Mouse (Mus musculus) neural tube, embryonic 12.5 days (tissue): ENCODE data around the gene Chpf2. TPM values are rescaled to one million over a fixed set of nuclear protein-coding genes. Genes with fewer than 3 reads are reported as not detected.
"Not testable (repeated sequence)": the region's sequence is repeated elsewhere in the genome, so short reads cannot be mapped to it uniquely, and the experiment has no call there.

Source experiments
- ATAC-seq: fragments of 200-750 bp; cut with Nextera tagmentation; 2 replicates; pipeline ENCODE4 v1.8.0; 2017; ENCODE audit warnings: low read depth, mild to moderate bottlenecking, moderate TSS enrichment, moderate library complexity; ENCODE audit not compliant: low FRiP score
- H3K27ac ChIP-seq: fragments of 300-500 bp; sonication (generic); 2 replicates; pipeline ENCODE4 v1.5.1; 2016
- H3K27me3 ChIP-seq: fragments of 300-500 bp; sonication (generic); replicated peaks from 2 replicates; pipeline ENCODE4 v1.6.1; 2016; ENCODE audit warnings: mild to moderate bottlenecking
- H3K36me3 ChIP-seq: fragments of 300-500 bp; sonication (generic); 2 replicates; pipeline ENCODE4 v1.6.1; 2016; ENCODE audit warnings: mild to moderate bottlenecking
- H3K4me1 ChIP-seq: fragments of 300-500 bp; sonication (generic); 2 replicates; pipeline ENCODE4 v1.6.1; 2016
- H3K4me2 ChIP-seq: fragments of 300-500 bp; sonication (generic); replicated peaks from 2 replicates; pipeline ENCODE4 v1.6.1; 2016; ENCODE audit warnings: mild to moderate bottlenecking
- H3K4me3 ChIP-seq: fragments of 300-500 bp; sonication (generic); 2 replicates; pipeline ENCODE4 v1.5.1; 2016
- H3K9ac ChIP-seq: fragments of 300-500 bp; sonication (generic); 2 replicates; pipeline ENCODE4 v1.6.1; 2016; ENCODE audit warnings: mild to moderate bottlenecking
- H3K9me3 ChIP-seq: fragments of 300-500 bp; sonication (generic); 2 replicates; pipeline ENCODE4 v1.6.1; 2016; ENCODE audit warnings: mild to moderate bottlenecking
- WGBS: fragments of 180-500 bp; shearing (Covaris S2); methylation state at CpG from one replicate; pipeline ENCODE4 v1.1.7; 2016; 5-methylcytosine and 5-hydroxymethylcytosine counted together
- polyA plus RNA-seq: library from polyadenylated mRNA; unstranded; fragments of >200 nt; fragmentation: Nextera tagmentation; extraction: Ambion mirVana; gene quantifications from 2 replicates; pipeline ENCODE4 v1.2.1, GENCODE M21; 2016

Gene Chpf2
- 19.8 and 21.6 TPM in 2 replicates for polyA plus RNA-seq

GRCm38 (mm10) chr5:24586547-24587199 lies at the start of gene Chpf2:
Chpf2 (plus strand) TSS chr5:24586741.
- H3K27me3 ChIP-seq, result no peaks in the 10 kb centered on the region
- peaks cover 29% of the 10 kb centered on the region for H3K4me1 ChIP-seq
- peak; percentile 90 for ATAC-seq
- no peaks in the 10 kb centered on the region for H3K9me3 ChIP-seq
- H3K27ac ChIP-seq, result peak within 1 kb of the TSS; percentile 47; the same call in 1 of the 2 replicates
- under 1% methylated on average over 43 of the region's 43 CpGs for WGBS
- peak within 1 kb of the TSS; percentile 83 for H3K4me3 ChIP-seq
- H3K4me2 ChIP-seq, result peak within 1 kb of the TSS; percentile 89
- peak within 1 kb of the TSS; percentile 87 for H3K9ac ChIP-seq
- peaks cover 24% of the 10 kb centered on the region for H3K36me3 ChIP-seq

DNA sequence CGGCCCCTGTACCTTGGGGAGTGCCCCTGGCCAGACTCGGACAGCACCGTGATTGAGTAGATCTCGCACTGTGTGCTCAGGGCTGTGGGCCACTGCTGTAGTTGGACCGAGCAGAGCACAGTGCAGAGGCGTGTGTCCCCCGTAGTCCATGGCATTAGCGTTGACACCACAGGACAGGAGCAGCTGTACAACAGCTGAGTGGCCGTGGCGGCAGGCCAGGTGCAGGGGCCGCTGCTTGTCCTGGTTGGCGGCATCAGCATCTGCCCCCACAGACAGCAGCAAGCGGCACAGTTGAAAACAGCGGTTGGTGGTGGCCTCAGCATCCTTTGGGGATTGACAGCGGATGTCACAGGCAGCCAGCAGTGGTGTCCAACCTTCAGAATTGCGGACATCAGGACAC lies 48.9 kb upstream of the Chpf2 start:
- WGBS, result 71% methylated on average over 16 of the region's 16 CpGs

GRCm38 (mm10) chr5:24539571-24540296 lies 46.8 kb upstream of the Chpf2 start:
- H3K4me3 ChIP-seq, result no peak overlapping the region
- peaks cover 10% of the 10 kb centered on the region for H3K4me1 ChIP-seq
- H3K9me3 ChIP-seq, result no peaks in the 10 kb centered on the region
- 79% methylated on average over 22 of the region's 22 CpGs for WGBS
- H3K9ac ChIP-seq, result no peak overlapping the region
- H3K27ac ChIP-seq, result no peak overlapping the region
- no peak overlapping the region for H3K4me2 ChIP-seq
- ATAC-seq, result no peak
- peaks cover 6% of the 10 kb centered on the region for H3K27me3 ChIP-seq
- H3K36me3 ChIP-seq, result no peaks in the 10 kb centered on the region

More for the DNA sequence above, 48.9 kb upstream of the Chpf2 start:
- no peak overlapping the region for H3K4me3 ChIP-seq
- H3K27ac ChIP-seq, result no peak overlapping the region
- H3K9me3 ChIP-seq, result no peaks in the 10 kb centered on the region
- H3K36me3 ChIP-seq, result no peaks in the 10 kb centered on the region
- peaks cover 18% of the 10 kb centered on the region for H3K27me3 ChIP-seq
- peaks cover 10% of the 10 kb centered on the region for H3K4me1 ChIP-seq
- no peak overlapping the region for H3K4me2 ChIP-seq
- peak overlapping the region; percentile 38; the same call in 1 of the 2 replicates for H3K9ac ChIP-seq
- no peak for ATAC-seq

DNA sequence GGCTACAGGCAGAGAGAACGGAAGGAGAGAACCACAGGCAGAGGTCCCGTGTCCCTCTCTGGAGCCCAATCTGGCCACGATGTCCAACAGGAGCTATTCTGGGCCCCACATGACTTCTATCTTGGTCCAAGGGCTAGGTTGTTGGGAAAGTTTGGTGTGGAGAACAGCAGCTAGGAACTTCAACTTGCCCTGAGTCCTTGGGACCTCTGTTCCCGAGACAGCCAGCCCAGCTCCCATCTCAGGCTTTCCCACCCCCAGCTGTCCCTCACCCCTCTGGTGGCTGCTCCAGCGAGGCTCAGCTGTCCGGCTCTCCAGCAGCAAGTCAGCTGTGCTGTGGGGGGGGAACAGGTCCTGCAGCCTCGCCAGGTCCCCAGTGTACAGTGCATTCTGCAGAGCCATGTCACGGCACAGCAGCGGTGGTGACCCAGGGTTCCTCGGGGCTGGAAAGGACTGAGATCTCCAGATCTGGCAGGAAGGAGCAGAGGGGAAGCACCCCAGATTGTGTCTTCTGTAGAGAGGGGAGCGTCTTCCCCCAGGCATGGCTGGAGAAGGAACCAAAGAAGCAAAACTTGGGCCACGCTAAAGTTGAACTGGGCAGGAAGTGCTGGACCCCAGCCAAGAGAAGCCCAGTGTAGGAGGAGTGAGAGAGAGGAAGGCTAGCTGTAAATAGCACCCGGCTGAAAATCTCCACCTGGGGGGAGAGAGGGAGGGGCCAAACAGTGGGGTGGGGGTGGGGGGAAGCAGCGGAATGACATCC lies 46.0 kb upstream of the Chpf2 start, which contains the start of gene Asb10:
Asb10 (minus strand) TSS at position 592 of the 757 bp plus-strand sequence.
- no peak within 1 kb of the TSS for H3K27ac ChIP-seq
- H3K36me3 ChIP-seq, result no peaks in the 10 kb centered on the region
- 53% methylated on average over 14 of the region's 14 CpGs for WGBS
- H3K4me2 ChIP-seq, result peak within 1 kb of the TSS; percentile 22
- ATAC-seq, result no peak
- H3K9me3 ChIP-seq, result no peaks in the 10 kb centered on the region
- no peak within 1 kb of the TSS for H3K4me3 ChIP-seq
- peaks cover 10% of the 10 kb centered on the region for H3K4me1 ChIP-seq
- peaks cover 6% of the 10 kb centered on the region for H3K27me3 ChIP-seq
- H3K9ac ChIP-seq, result 0 out of 2 replicates have a peak within 1 kb of the TSS, but pooled peaks have one; percentile 29

- H3K36me3 ChIP-seq, result no peaks in the 10 kb centered on the region
- 56% methylated on average over 6 of the region's 6 CpGs for WGBS
- H3K27ac ChIP-seq, result no peak overlapping the region
- H3K9ac ChIP-seq, result no peak overlapping the region
- no peaks in the 10 kb centered on the region for H3K9me3 ChIP-seq
- H3K4me3 ChIP-seq, result no peak overlapping the region
- H3K27me3 ChIP-seq, result peaks cover 6% of the 10 kb centered on the region
- peak overlapping the region; percentile 22 for H3K4me2 ChIP-seq
- peaks cover 10% of the 10 kb centered on the region for H3K4me1 ChIP-seq
- no peak for ATAC-seq
Observed at GRCm38 (mm10) chr5:24541144-24541569, 45.4 kb upstream of the Chpf2 start.

DNA sequence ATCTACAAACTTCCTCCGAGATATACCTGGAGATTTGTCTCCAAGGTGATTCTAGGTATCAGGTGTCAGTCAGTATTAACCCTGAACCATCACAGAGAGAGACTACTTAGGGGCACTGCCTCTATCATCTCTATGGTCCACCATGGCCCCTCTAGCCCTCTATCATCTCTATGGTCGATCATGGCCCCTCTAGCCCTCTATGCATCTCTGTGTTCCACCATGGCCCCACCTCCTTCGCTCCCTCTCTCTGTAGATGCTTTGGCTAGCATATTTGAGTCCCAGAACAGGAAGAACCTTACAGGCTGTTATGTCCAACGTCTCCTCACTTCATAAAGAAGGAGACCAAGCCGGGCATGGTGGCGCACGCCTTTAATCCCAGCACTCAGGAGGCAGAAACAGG lies 43.9 kb upstream of the Chpf2 start:
- 83% methylated on average over 7 of the region's 7 CpGs for WGBS
- Histone ChIP-seq H3K36me3 (no peaks in the 10 kb centered on the region), H3K9me3 (no peaks in the 10 kb centered on the region)

DNA sequence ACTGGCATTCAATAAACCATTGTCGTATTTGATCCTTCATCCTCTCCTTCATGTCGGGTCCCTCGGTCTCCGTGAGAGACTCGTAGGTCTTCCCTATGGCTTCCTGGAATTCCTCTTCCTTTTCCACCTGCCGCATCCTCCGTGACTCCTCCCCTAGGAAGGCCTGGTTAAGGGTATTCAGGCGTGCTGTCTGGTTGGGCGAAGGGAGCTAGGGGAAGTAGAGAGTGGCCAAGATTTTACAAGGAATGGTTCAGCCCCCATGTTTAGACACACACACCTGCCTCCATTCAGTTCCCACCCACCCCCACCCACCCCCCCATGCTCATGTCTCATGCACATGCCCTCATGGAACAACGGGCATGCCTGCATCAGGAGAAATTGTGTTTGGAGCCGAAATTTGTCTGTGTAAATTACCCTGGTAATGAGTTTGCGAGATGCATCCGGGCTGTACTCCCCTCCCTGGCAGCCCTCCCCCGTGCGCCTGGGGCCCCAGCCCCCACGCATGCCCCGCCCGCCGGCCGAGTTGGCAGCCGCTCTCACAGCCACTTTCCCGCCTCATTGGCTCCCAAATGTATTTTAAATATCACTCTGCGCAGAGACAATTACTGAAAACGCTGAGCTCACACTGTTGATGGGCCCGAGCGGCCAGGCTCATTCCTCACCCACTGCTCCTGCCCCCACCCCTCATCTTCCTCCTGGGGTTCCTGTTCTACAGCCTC lies 35.8 kb upstream of the Chpf2 start:
- peak; percentile 82 for ATAC-seq

More for the DNA sequence above, 43.9 kb upstream of the Chpf2 start:
- no peak overlapping the region for H3K27ac ChIP-seq
- H3K9ac ChIP-seq, result no peak overlapping the region
- no peak overlapping the region for H3K4me3 ChIP-seq
- no peak for ATAC-seq
- peaks cover 7% of the 10 kb centered on the region for H3K27me3 ChIP-seq
- H3K4me2 ChIP-seq, result no peak overlapping the region
- peaks cover 10% of the 10 kb centered on the region for H3K4me1 ChIP-seq

DNA sequence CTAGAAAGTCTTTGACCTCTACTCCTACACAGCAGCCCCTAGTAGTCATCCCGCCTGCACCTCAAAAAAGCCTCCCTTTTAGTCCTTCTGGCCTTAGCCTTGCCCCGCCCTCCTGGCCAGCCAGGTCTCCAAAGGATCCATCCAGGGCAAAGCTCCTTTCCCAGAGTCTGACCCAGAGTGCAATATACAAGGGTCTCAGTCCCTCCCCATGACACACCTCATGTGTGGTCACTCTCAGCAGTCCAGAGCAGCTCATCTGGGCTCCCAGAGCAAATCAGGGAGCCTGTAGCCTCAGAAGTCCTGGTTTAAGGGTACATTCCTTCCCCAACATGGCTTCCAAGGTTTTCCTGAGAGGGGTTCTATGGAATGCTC lies 35.2 kb upstream of the Chpf2 start:
- Histone ChIP-seq H3K27me3 (peaks cover 11% of the 10 kb centered on the region; the same call in 1 of the 2 replicates), H3K4me2 (peak overlapping the region; percentile 46), H3K9ac (0 out of 2 replicates have a peak overlapping the region, but pooled peaks have one; percentile 1), H3K27ac (0 out of 2 replicates have a peak overlapping the region, but pooled peaks have one; percentile 46), H3K4me1 (peaks cover 14% of the 10 kb centered on the region), H3K9me3 (peaks cover 4% of the 10 kb centered on the region; the same call in 1 of the 2 replicates), H3K4me3 (no peak overlapping the region), H3K36me3 (no peaks in the 10 kb centered on the region)
- no peak for ATAC-seq
- WGBS, result 34% methylated on average over 2 of the region's 2 CpGs

More for the DNA sequence above, 35.8 kb upstream of the Chpf2 start:
- Histone ChIP-seq H3K4me3 (no peak overlapping the region), H3K4me2 (peak overlapping the region; percentile 46), H3K27me3 (peaks cover 11% of the 10 kb centered on the region; the same call in 1 of the 2 replicates), H3K9ac (0 out of 2 replicates have a peak overlapping the region, but pooled peaks have one; percentile 1), H3K27ac (no peak overlapping the region), H3K4me1 (peaks cover 14% of the 10 kb centered on the region), H3K9me3 (0 out of 2 replicates have a peak, but pooled peaks cover under 1% of the 10 kb centered on the region), H3K36me3 (no peaks in the 10 kb centered on the region)
- 22% methylated on average over 26 of the region's 26 CpGs for WGBS

GRCm38 (mm10) chr5:24553621-24554244 lies 32.8 kb upstream of the Chpf2 start:
- no peak overlapping the region for H3K4me2 ChIP-seq
- peaks cover 14% of the 10 kb centered on the region for H3K4me1 ChIP-seq
- ATAC-seq, result no peak
- H3K27me3 ChIP-seq, result 0 out of 2 replicates have a peak, but pooled peaks cover 10% of the 10 kb centered on the region
- H3K9me3 ChIP-seq, result peaks cover 4% of the 10 kb centered on the region; the same call in 1 of the 2 replicates
- 70% methylated on average over 5 of the region's 5 CpGs for WGBS
- H3K4me3 ChIP-seq, result no peak overlapping the region
- no peak overlapping the region for H3K9ac ChIP-seq
- no peaks in the 10 kb centered on the region for H3K36me3 ChIP-seq
- no peak overlapping the region for H3K27ac ChIP-seq

DNA sequence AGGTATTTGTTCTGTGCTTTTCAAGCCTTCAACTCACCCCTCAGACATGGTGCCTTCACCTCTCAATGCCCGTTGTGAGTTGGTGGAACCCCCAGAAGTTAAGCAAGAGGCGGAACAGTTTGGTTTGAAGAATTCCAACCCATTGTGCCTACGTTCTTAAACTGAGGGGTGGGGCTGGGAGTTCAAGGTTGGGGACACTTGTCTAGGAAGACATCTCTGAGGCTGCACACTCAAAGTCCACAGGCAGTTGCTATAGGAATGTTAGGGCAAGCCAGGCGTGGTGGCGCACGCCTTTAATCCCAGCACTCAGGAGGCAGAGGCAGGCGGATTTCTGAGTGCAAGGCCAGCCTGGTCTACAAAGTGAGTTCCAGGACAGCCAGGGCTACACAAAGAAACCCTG lies 31.2 kb upstream of the Chpf2 start:
- H3K9me3 ChIP-seq, ATAC-seq, H3K27me3 ChIP-seq, H3K4me3 ChIP-seq, H3K27ac ChIP-seq, H3K36me3 ChIP-seq, H3K9ac ChIP-seq, H3K4me2 ChIP-seq: not testable (repeated sequence)
- WGBS, result 93% methylated on average over 7 of the region's 7 CpGs
- H3K4me1 ChIP-seq, result peaks cover 14% of the 10 kb centered on the region

- Histone ChIP-seq H3K9ac (no peak within 1 kb of the TSS), H3K36me3 (no peaks in the 10 kb centered on the region), H3K4me3 (no peak within 1 kb of the TSS), H3K27ac (no peak within 1 kb of the TSS), H3K4me1 (peaks cover 1% of the 10 kb centered on the region; the same call in 1 of the 2 replicates), H3K9me3 (peaks cover 4% of the 10 kb centered on the region; the same call in 1 of the 2 replicates), H3K27me3 (0 out of 2 replicates have a peak, but pooled peaks cover 3% of the 10 kb centered on the region), H3K4me2 (no peak within 1 kb of the TSS)
- no peak for ATAC-seq
- WGBS, result 85% methylated on average over 2 of the region's 2 CpGs
Observed at GRCm38 (mm10) chr5:24556709-24557108, 29.8 kb upstream of the Chpf2 start, which contains the start of gene 4931409K22Rik. 4931409K22Rik (minus strand) TSS chr5:24556809.
